Mouse (Mus musculus): ENCODE measurements at regions not wholly inside any gene's neighbourhood (a gene's known extent, or its start where the extent isn't known, plus 50 kb on each side); places are given as distances from the start of the nearest gene placed in this dataset.
"Not testable (repeated sequence)": the region's sequence is repeated elsewhere in the genome, so short reads cannot be mapped to it uniquely, and the experiment has no call there.

DNA sequence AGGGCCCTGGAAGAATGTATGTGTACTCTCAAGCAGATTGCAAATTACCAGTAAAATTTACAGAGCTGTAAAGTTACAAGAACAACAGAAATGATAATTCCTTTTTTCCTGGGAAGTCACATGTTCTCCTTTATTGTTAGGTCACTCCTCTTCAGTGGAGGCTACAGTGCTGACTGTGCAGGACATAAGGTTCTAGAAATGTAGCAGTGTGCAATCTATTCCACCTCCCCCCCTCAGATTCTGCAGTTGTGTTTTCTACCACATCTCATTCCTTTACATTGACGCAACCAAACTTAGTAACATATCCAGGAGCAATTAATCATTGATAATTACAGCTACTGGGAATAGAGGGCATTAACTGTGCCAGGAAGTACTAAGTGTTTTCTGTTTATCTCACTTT, 385.3 kb upstream of the Tnc start:
- DNase-seq = no peak

DNA sequence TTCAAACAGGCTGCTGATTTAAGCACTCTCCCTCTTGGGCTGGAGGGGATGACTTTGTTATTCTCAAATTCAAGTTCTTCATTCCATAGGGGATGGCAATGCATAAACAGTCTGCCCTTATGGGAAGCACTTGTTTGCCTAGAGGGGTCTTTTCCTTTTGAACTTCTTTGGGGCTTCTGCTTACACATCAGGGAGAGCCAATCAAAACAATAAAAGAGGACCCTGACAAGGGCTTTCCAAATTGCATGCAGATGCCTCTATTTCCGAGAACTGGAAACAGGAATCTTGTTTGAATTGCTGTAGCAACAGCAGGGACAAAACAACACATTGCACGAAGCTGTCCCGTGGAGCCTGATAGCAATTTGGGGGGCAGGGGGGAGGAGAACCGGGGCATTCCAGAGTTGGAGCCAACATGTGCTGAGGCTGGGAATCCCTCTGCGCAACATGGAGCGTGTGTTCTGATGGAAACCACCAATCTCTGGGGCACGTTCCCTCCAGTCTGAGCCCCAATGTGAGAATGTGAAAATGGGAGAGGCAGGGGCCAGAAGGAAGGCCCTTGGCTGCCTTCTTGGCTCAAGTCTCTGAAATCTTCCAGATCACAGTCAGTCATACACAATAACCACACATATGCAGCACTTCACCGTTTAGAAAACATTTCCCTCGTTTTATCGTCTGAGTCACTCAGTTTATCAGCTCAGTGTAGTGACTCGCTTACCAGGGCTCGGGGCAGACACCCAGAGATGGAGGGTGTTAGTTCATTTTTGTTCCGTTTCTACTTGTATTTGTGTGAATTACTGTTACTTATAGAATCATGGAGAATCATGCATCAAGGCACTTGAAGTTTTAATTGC, 391.2 kb upstream of the Tnc start:
- DNase-seq = no peak

DNA sequence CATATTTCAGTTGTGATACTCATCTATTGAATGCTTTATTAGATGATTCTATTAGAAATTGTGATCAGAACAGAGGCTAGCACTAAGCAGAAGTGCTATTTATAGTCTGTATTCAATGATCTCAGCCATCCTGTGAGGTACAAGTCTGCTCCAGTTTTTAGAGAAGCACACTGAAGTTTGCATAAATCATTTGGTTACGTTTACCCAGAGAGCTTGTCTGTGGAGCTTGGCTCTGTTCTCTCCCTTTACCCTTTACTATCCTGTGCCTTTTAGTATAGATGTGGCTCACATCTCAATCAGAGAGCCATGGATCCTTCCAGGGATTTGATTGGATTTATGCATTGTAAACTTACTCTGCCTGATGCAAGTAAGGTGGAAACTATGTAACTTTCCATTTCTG, 404.6 kb upstream of the Tnc start:
- DNase-seq = no peak

DNA sequence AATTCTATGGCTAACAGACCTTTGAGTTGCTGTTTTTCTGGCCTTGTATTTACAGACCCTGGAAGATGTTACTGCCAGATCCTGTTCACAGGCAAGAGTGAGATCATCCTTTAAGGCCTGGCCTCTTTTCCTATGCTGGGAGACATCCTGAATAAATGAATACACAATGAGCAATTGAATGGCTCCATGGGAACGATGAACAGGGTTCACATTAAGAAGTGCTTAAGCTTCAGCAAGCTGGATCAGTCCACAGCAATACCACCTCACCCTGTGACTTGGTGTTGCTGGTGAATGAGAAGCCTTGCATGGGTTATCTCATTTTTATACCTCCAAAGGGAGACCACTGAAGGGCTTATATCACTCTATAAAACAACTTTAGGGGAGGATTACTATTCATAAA, 405.1 kb upstream of the Tnc start:
- DNase-seq = no peak

DNA sequence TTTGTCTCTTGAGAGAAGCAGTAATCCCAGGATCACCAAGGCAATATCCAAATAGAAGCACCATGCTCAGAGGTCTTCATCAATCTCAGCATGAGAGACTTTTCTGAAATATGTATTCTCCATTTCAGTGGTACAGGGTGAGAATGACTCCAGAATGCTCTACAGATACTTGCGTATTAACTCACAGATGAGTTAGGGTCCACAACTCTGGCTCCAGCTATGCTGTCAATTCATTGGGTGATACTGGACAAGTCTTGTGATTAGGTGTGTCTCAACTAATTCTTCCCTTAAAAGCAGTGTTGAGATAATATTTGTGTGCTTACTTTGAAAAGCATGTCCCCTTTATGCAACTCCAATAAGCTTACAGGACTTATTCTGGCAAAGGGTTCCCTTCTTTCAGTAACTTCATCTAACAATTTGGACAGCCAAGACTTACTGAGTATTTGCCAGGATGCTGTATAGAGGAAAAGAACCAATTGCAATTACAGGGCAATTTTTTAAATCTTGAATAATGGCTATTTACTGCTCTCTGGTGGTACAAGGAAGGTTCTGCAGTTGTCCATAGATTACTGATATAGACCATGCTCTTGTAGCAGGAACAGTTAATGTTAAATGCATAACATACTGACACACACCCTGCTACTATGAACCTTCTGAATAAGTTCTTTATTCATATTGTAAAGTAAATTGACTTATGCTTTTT, 445.6 kb upstream of the Tnc start:
- no peak for DNase-seq

DNA sequence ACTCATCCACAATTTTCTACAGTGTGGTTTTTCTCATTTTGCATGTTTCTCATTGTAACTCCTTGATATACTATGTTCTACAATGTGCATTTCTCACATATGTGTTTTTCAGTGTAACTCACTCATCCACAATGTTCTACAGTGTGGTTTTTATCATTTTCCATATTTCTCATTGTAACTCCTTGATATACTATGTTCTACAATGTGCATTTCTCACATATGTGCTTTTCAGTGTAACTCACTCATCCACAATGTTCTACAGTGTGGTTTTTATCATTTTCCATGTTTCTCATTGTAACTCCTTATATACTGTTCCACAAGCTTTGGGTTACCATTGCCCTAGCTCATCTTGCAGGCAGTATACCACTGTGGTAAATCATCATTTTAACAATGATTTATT, 450.9 kb upstream of the Tnc start:
- not testable (repeated sequence) for DNase-seq

DNA sequence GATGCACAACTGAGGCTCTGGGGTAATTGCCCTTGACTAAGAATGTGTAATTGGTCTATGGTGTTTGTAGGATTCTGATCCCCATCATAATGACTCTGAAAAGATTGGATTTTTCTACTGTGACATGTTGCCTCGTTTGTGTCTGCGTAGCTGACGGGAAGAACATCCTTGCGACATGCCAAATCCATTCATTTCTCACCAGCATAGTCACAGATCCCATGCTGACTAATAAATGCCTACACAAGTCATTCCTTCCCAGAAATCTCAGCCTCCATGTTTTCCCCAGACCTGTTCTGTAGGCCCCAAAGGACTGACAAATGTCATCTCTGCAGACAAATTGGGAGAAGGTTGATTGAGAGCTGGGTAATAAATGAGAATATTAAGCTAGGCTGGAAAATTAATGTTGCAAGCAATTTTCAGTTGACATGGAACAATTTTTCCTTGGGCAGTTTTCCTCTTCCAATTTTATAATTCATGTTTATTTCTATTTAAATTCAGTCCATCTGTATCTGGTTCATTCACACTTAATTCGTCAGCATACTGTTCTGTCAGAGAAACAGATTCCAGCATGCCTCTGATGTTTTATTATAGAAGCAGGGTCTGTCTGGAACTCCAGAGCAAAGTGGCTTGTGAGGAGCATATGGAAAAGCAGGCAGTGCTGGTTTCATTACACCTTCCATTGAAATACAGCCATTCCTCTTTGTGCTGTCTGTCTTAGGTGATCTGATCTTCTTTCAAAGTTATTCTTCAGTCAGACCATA, 454.0 kb upstream of the Tnc start:
- DNase-seq = no peak

DNA sequence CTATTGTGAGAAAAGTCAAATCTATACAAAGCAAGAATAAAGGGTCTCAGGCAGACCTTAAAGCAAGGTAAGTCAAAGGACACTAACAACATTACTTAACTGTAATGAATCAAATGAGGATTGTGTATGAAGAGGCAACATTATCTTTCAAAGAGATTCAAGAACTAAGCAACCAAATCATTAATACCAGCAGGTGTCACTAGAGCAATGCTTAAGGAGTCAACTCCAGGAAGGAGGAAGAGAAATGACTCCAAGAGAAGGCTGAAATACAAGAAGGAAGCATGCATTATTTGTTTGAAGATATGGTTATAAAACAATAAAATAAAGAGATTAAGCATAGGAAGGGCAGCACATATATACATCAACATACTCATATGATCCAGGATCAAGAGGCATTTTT, 475.1 kb upstream of the Tnc start:
- DNase-seq = no peak

DNA sequence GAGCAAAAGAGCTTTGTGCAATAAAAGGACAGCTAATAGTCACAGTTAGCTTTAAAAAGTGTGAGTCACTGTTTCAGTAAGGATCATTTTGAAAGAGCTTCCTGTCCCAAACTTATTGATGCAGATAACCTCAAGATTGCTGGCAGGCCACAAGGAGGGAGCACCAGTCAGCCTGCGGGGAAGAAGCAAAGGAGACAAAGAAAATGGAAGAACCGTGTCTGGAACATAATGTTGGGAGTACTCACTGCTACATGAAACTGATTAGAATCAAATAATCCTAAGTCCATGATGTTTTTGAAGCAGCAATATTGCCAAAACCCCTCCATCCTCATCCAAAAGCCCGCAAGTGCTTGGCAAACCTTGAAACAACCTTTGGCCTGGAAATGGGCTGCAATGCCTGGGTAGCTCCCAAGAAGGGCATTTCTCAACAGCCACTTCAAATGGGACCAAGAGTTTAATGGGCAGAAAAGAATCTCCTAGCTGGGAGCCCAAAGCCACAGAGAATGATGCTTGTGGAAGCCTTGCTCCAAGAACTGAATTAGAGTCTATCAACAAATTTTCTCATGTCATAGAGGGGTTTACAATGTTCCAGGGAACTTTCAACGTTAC, 481.0 kb upstream of the Tnc start:
- DNase-seq = peak in 1 of 2 experiments; percentile 4

DNA sequence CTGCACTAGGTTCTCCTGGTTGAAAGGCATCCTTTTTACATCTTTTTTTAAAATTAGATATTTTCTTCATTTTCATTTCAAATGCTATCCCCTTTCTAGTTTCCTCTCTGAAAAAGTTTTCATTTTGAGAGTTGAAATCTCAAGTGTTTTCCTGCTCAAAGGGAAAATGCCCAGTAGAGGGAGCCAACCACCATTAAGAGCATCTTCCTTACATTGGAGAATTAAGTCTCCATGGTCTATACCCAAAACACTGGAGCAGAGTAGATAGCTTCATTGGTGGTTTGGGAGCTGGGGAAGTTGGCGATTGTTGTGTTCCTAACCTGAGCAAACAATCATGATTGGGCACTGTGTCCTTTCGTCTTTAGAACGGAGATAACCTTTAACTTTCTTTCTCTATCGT, 483.8 kb upstream of the Tnc start:
- DNase-seq = peak in 1 of 2 experiments; percentile 37

DNA sequence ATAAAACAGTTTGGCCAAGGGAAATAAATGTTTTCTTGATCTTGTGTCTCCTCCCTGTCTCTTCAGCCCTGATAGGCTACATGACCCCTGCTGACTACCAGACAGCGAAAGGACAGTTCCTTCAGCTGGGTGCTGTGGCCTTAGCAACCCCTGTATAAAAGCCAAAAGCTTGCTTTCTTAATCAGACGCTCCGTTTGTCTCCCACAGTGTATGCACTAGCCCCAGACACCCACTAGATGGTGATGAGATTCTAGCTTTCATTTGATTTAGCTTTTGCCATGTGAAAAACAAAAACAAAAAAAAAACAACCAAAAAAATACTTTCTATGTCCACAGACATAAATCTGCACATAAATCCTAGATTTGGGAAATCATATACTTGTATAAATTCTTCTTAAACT, 486.2 kb upstream of the Tnc start:
- DNase-seq = peak in 1 of 2 experiments; percentile 15

DNA sequence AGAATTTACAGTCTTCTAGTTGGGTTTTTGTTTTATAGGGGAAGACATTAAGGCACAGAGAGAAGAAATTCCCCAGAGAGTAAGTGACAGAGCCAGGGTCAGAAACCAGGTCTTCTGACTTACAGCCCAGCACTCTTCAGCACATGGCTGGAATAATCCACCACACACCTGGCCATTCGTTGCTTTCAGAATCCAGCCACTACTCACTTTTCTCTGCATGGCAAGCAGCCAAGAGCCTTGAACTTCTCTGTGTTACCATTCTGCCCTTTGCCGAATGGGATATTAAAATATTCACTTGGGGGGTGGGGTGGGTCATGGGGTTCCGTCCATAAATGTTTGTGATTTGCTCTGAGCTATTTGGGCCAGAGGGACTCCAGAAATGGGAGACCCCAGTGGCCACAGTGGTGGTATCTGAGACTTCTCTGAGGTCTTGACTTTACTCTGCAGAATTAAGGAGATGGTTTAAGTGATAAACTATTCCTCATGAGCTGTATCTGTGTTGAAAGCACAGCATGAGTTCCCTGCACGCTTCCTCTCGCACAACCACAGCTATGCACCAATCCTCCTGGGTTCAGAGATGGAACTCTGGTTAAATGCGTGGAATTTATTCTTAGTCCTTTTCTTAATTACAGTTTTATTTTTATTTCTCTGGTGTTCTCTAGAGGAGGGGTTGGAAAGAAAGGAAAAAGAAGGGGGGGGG, 488.9 kb upstream of the Tnc start:
- DNase-seq = peak in 1 of 2 experiments; percentile 8

DNA sequence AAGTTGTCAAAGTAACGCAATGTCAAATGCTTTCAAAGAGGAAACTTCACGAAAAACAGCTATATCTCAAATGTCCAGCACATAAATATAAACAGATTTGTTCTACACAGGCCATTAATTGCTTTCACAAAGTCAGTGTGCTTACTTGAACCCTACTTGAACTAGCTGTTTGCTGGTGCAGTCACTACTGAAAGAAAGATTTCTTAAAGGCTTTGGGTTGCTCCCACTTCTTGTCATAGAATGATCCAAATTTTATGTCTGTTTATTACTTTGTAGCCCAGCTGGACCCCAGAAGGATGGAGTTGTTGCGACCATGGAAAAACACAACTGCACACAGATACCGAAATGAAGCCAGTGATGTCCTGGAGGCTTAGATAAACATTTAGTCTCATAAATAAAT, 491.2 kb upstream of the Tnc start:
- no peak for DNase-seq

DNA sequence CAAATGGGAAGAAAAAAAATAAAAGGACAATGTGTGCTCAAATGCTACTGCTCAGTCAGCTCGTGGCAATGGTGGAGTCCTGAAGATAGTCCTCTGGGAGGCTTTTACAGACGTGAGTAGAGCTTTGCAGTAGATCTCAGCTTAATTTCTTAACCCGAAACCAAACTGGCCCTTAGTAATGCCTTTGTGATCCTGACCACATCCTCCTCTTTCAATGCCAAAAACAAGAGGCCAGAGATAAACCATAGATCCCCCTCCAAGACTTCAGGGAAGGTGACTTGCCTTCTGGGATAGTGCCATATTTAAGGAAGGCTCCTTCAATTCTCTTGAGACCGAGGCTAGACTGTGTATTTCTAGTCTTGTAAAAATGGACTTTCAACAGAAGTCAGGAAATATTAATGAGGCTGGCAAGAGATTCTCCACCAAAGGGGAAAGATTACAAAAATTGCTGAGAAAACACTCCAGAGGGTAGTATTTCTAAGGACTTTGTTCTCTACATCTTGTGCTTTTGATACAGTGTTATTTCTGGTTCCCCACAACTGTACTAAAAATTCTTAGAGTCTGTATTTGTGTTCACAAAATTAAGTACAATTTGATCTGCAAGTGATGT, 497.9 kb upstream of the Tnc start:
- no peak for DNase-seq

DNA sequence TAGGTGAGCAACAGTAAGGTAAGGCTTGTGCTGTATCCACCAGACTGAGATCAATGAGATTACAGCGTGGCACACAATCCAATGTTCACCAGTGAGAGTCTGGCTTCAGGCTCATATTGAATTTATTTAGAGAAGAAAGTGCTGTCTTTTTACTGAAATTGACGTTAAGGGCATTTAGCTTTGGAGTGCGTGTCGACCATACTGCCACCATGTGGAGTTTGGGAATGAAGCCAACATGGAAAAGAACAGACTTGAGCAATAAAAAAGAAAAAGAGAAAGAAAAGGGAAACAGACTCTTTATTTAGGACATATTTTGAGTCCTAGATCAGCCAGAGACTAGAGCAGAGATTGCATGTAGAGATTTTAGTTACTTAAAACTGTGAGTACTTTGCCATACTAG, 499.6 kb upstream of the Tnc start:
- no peak for DNase-seq

DNA sequence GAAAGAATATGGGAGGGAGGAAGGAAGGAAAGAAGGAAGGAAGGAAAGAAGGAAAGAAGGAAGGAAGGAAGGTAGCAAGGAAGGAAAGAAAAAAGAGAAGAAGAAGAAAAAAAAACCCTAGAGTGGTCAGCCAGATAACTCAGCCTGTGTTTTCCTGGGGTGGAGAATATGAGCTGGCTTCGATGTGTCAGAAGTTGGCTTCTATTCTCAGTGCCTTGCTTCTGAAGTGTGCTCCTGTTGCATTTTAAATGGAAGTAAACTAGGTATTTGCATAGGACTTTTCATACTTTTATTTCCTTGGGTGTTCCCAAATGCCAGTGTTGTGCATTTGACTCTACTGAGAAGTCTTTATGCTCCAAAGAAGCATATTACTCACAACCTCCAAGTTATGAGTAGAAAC, 515.7 kb upstream of the Tnc start:
- no peak for DNase-seq

DNA sequence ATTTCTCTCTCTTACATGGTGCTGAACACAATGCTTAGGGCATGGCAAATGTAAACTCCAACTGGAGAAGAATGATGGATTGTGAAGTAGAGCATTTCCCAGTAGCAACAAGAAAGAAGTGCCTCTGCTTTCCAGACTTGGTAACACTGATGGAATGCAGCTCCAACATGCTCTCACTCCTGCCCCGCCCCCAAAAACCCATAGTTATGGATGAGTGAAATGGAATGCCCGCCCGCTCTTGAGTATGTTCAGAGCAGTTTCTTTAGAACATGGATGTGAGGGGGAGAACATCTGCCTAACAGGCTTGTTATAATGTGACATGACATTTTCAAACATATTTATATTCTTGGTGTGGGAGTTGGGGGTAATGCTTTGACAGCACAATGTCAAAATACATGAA, 517.2 kb upstream of the Tnc start:
- DNase-seq = no peak

DNA sequence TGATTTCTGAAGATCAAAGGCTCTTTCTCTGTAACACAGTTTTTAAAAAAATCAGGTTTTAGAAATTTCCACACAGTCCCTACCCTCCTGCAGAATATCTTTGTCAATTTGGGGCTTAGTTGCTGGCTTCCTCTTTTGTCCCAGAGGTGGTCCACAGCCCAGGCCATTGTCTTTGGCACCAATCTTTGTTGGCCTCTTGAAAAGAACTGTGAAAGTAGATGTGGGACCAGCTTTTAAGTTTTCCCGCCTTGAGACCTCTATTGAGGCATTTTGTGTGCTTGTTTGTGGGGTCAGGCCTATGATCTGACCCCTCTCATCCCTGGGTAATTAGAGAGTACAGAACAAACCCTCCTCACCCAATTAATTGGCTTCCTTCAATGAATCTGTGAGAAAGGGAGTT, 523.9 kb upstream of the Tnc start:
- DNase-seq = no peak

DNA sequence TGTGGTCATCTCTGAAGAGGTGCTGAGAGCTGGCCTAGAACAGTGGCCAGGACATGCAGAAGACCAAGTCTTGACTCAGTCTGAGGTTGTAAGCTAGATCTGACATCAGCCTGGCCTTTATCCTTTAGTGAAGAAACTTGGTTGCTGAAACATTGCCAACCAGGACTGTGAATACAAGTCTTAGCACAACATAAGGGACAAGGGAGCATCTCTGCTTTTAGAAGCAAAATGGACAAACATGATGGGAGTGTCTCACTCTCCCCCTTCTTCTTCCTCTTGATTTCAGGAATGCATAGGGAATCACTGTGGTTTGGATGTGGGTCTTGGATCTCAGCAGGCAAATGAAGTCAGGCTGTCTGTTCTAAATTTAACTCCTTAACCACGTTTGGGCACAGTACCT, 529.1 kb upstream of the Tnc start:
- no peak for DNase-seq

DNA sequence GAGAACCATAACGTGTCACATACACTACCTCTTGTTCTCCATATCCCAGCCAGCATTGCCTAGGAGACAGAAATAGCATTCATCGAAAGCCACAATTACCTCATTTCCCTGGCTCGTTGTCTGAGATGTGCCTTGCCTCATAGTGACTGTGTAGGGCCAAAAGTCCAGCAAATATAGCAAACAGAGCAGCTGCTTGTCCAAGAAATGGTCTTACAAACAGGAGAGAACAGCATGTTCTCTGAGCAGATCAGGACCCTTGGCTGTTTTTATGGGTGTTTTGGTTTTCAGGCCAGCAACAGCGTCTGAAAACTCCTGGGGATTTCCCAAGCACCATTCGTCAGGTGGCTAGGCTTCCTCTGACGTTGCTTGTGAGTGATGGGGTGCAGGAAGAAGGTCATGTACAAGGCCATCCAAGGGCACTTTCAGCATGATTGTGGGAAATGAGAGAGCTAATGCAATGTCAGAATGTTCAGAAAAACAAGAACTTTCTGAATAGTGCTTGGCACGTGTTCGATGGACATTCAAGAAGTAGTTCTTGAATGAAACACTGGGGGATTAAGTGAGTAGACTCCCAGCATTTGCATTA, 528.9 kb upstream of the Pappa start:
- peak; percentile 20 to 36 for DNase-seq

DNA sequence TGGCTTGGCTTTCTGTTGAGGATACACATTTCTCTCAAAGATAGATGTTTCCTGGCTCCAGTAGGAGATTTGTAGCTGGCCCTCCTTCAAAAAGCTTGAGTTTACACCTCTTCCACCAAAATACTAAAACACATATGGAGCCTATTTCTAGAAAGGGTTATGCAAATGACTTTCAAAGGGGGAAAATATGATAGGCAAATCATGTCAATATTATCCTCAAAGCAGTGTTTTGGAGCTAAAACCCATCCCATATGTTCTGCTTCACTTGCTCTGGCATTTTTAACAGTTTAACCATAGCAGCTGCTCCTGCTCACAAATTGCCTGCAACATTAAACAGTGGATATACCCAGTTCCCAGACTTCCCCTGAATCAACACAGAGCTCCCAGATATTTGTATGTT, 525.5 kb upstream of the Pappa start:
- no peak for DNase-seq

Measured in adrenal gland, postnatal 36 days (tissue).